Mouse (Mus musculus) limb, embryonic 12.5 days (tissue): ENCODE results near the gene Gm15217. TPM values are rescaled to one million over a fixed set of nuclear protein-coding genes. Genes with fewer than 3 reads are reported as not detected.

Experiments
- polyA plus RNA-seq: library from polyadenylated mRNA; unstranded; fragments of >200 nt; fragmentation: Nextera tagmentation; extraction: Ambion mirVana; gene quantifications from 2 replicates; pipeline ENCODE4 v1.2.1, GENCODE M21; 2016

Gm15217 gene
- polyA plus RNA-seq, 1 experiment from 2014 or later: not detected

Other genes starting within 250 kb of the Gm15217 start
- gene Bmp4, start 11.3 kb downstream of the Gm15217 start, polyA plus RNA-seq: 35.4 and 46.7 TPM in 2 replicates